Mouse (Mus musculus): ENCODE results near the gene Cyp17a1.

DNA sequence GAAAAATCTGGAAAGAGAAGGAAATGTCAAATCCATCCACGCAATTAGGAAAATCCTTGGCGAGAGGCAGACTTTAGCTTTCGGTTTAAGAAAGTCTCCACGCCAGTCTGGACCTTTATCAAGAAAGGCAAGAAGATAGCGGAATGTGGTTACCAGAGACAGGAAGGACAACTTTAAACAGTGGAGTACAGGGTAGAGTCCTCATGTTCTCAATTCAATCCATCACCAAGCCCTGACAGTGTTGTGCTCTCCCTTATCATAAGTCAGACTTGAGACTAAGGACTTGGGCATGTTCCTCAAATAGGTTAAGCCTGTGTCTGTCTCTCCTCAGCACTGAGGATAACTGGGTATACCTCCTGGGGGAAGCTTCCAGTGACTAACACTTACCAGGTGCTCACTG, 3.2 kb downstream of the Cyp17a1 start:
- no peak for TF ChIP-seq CTCF (IDR thresholded peaks at IDR 0.05; ENCODE audit: low read depth, low read length)
- TF ChIP-seq POLR2A (IDR thresholded peaks at IDR 0.05; ENCODE audit: extremely low read depth, insufficient read depth, low read length) = no peak

All from liver, adult 2 months (tissue).